10 mouse cellular contexts compared by ENCODE assay signal in genomic region chr12:102643316-102643715, GRCm38 (mm10).
A peak's percentile ranks its signal among the peaks of the same experiment; 100 is the strongest.
DNase-seq lines count a peak whose midpoint lies in the region; ATAC-seq lines count a peak whose summit lies in the region.
"Had no signal": no experiment of that assay in that cellular context is flagged by ENCODE, and none has a peak within 500 bp of the region (broad histone marks: within the 10 kb centered on the region; RNA-seq: fewer than 3 reads in every experiment).

No protein-coding gene starts in this region.

- H3K9me3 ChIP-seq in kidney, embryonic 14.5 days (ENCODE audit: control insufficient read depth, low read length) = no peaks in the 10 kb centered on the region
- H3K9me3 ChIP-seq: lung, embryonic 15.5 days had no signal

- no peak overlapping the region for H3K4me2 ChIP-seq in kidney, embryonic 14.5 days (replicated peaks; ENCODE audit: low read depth, low read length)
- H3K4me2 ChIP-seq: lung, embryonic 15.5 days had no signal

- peaks cover 28% of the 10 kb centered on the region for H3K4me1 ChIP-seq in kidney, embryonic 14.5 days (ENCODE audit: control insufficient read depth, insufficient read depth, low read length)

- no peaks in the 10 kb centered on the region for H3K36me3 ChIP-seq in kidney, embryonic 14.5 days (ENCODE audit: control insufficient read depth, insufficient read depth, low read length)
- H3K36me3 ChIP-seq: lung, embryonic 15.5 days had no signal

- H3K27me3 ChIP-seq in kidney, embryonic 14.5 days (ENCODE audit: control insufficient read depth, insufficient read depth, low read length) = no peaks in the 10 kb centered on the region
- H3K27me3 ChIP-seq: lung, embryonic 15.5 days had no signal

- 48% methylated on average over 6 of the region's 6 CpGs for WGBS in kidney, embryonic 14.5 days

- no peak overlapping the region for H3K9ac ChIP-seq in kidney, embryonic 14.5 days (ENCODE audit: low read depth, low read length)
- H3K9ac ChIP-seq: lung, embryonic 15.5 days had no signal

- ATAC-seq in kidney, embryonic 14.5 days (ENCODE audit: low FRiP score, low TSS enrichment) = peak; percentile 65; the same call in 1 of the 2 replicates
- ATAC-seq in monocyte, adult 5-6 weeks (replicated peaks; ENCODE audit: insufficient number of reproducible peaks, low FRiP score, low TSS enrichment, poor library complexity, severe bottlenecking) = no peak

- peak; percentile 70 for DNase-seq in adrenal gland, postnatal 10 days
- DNase-seq in adrenal gland, postnatal 4 days (ENCODE audit: low spot score in 2 of 2) = no peak
- peak; percentile 23 for DNase-seq in layer of hippocampus, adult 9-11 months
- DNase-seq in layer of hippocampus, adult 8-10 months (ENCODE audit: low spot score in 2 of 2) = no peak
- DNase-seq in ovary, postnatal 14 days (ENCODE audit: low spot score) = peak; percentile 61
- DNase-seq in urinary bladder, postnatal 25 days (ENCODE audit: low spot score) = no peak

- peak overlapping the region; percentile 72 for H3K27ac ChIP-seq in kidney, embryonic 14.5 days (ENCODE audit: low read depth, low read length)
- H3K27ac ChIP-seq: heart, adult 2 months; lung, embryonic 15.5 days had no signal

- H3K4me3 ChIP-seq in kidney, embryonic 14.5 days (ENCODE audit: low read length) = no peak overlapping the region
- H3K4me3 ChIP-seq: heart, adult 2 months; lung, embryonic 15.5 days had no signal

Comparison
In these comparisons a context has a peak if more than half of its experiments do, and no peak if none do; other contexts are left out.
1. DNase-seq: peak in adrenal gland, postnatal 10 days (single experiment), layer of hippocampus, adult 9-11 months (single experiment) and ovary, postnatal 14 days (single experiment); none in adrenal gland, postnatal 4 days (0 of 2), layer of hippocampus, adult 8-10 months (0 of 2) and urinary bladder, postnatal 25 days (single experiment).